Mouse (Mus musculus): Measurements from ENCODE around the gene Prkca.

DNA sequence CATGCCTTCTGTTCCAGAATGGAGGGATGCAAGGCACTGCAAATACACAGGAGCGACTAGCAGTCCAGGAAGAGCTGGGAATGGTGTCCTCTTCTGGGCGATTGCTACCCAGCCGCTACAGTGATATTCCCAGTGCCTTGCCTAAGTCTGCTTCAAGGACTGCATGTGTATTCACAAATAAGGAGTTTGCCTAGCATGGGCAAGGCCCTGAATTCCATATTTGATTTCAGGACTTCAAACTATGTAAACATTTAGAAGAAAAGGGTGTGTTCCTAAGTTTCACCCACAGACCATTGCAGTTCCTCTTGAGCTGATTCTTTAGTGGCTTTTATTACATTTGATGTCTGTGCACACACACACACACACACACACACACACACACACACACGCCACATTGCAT is 39.9 kb downstream of the Prkca start:
- no peak for TF ChIP-seq POLR2A (IDR thresholded peaks at IDR 0.05; ENCODE audit: extremely low read depth, insufficient read depth, low read length)
- TF ChIP-seq CTCF (IDR thresholded peaks at IDR 0.05; ENCODE audit: extremely low read depth, insufficient read depth, low read length), result no peak
